Mouse (Mus musculus) olfactory bulb, adult 2 months (tissue): ENCODE data around the gene Tmem144. TPM values are rescaled to one million over a fixed set of nuclear protein-coding genes. Genes with fewer than 3 reads are reported as not detected.

ENCODE experiments used
- H3K27ac ChIP-seq: fragments of 200-500 bp; 2 replicates; pipeline ENCODE4 v1.5.1; 2012; ENCODE audit warnings: low read depth, low read length; ENCODE audit not compliant: insufficient read depth
- H3K4me1 ChIP-seq: fragments of 200-500 bp; 2 replicates; pipeline ENCODE4 v1.6.1; 2012; ENCODE audit warnings: low read length; ENCODE audit not compliant: control insufficient read depth, insufficient read depth
- H3K4me3 ChIP-seq: fragments of 200-500 bp; 2 replicates; pipeline ENCODE4 v1.5.1; 2012; ENCODE audit warnings: mild to moderate bottlenecking, low read depth, low read length, moderate library complexity; ENCODE audit not compliant: insufficient read depth
- CTCF ChIP-seq: fragments of 200-500 bp; IDR thresholded peaks from 2 replicates; pipeline ENCODE4 v1.5.1; 2012; ENCODE audit warnings: low read depth, mild to moderate bottlenecking, low read length, moderate library complexity; ENCODE audit not compliant: insufficient read depth
- POLR2A ChIP-seq: fragments of 200-500 bp; IDR thresholded peaks from 2 replicates; pipeline ENCODE4 v1.6.1; 2012; ENCODE audit warnings: mild to moderate bottlenecking, low read depth, low read length, moderate library complexity; ENCODE audit not compliant: insufficient read depth
- WGBS: fragments of 180-500 bp; shearing (Covaris S2); methylation state at CpG from one replicate; pipeline ENCODE4 v1.1.7; 2018; 5-methylcytosine and 5-hydroxymethylcytosine counted together
- polyA plus RNA-seq: library from polyadenylated mRNA; stranded (reverse); fragments of >200 nt; gene quantifications from 2 replicates; pipeline ENCODE4 v1.2.4, GENCODE M21; 2012; ENCODE audit warnings: low replicate concordance; ENCODE audit not compliant: missing spikeins, insufficient read depth, insufficient read length

Gene Tmem144
- polyA plus RNA-seq, 1 experiment = not detected

GRCm38 (mm10) chr3:79848841-79849240, 3.7 kb downstream of the Tmem144 start:
- Histone ChIP-seq H3K27ac (no peak overlapping the region), H3K4me1 (no peaks in the 10 kb centered on the region), H3K4me3 (no peak overlapping the region)
- WGBS = 33% methylated on average over 4 of the region's 4 CpGs
- TF ChIP-seq POLR2A (no peak), CTCF (no peak)

GRCm38 (mm10) chr3:79846633-79847032, 5.9 kb downstream of the Tmem144 start:
- H3K27ac ChIP-seq = no peak overlapping the region
- WGBS = 87% methylated on average over 5 of the region's 5 CpGs
- H3K4me1 ChIP-seq = no peaks in the 10 kb centered on the region
- TF ChIP-seq CTCF = no peak
- no peak for TF ChIP-seq POLR2A
- H3K4me3 ChIP-seq = no peak overlapping the region

- TF ChIP-seq POLR2A (no peak), CTCF (no peak)
- H3K27ac ChIP-seq = no peak overlapping the region
- WGBS = 90% methylated on average over 9 of the region's 9 CpGs
These were observed 8.6 kb downstream of the Tmem144 start for GRCm38 (mm10) chr3:79843999-79844398.

GRCm38 (mm10) chr3:79842616-79843016, 10.0 kb downstream of the Tmem144 start:
- H3K27ac ChIP-seq = no peak overlapping the region
- TF ChIP-seq CTCF (no peak), POLR2A (no peak)
- H3K4me1 ChIP-seq = no peaks in the 10 kb centered on the region
- H3K4me3 ChIP-seq = peak overlapping the region; percentile 55
- under 1% methylated on average over 19 of the region's 19 CpGs for WGBS

More at GRCm38 (mm10) chr3:79843999-79844398, 8.6 kb downstream of the Tmem144 start:
- no peaks in the 10 kb centered on the region for H3K4me1 ChIP-seq
- H3K4me3 ChIP-seq = no peak overlapping the region

- TF ChIP-seq POLR2A (no peak), CTCF (no peak)
- WGBS = 5% methylated on average over 12 of the region's 12 CpGs
- Histone ChIP-seq H3K27ac (no peak overlapping the region), H3K4me1 (no peaks in the 10 kb centered on the region), H3K4me3 (no peak overlapping the region)
These were observed 10.4 kb downstream of the Tmem144 start for GRCm38 (mm10) chr3:79842165-79842564.

GRCm38 (mm10) chr3:79841475-79841874, 11.1 kb downstream of the Tmem144 start:
- no peak overlapping the region for H3K4me3 ChIP-seq
- no peak overlapping the region for H3K27ac ChIP-seq
- 19% methylated on average over 6 of the region's 6 CpGs for WGBS
- H3K4me1 ChIP-seq = no peaks in the 10 kb centered on the region
- TF ChIP-seq POLR2A = no peak

GRCm38 (mm10) chr3:79838751-79839150, 13.8 kb downstream of the Tmem144 start:
- Histone ChIP-seq H3K27ac (no peak overlapping the region), H3K4me3 (no peak overlapping the region), H3K4me1 (no peaks in the 10 kb centered on the region)
- no peak for TF ChIP-seq POLR2A
- TF ChIP-seq CTCF = no peak
- 70% methylated on average over 6 of the region's 6 CpGs for WGBS

GRCm38 (mm10) chr3:79829289-79829688, 23.3 kb downstream of the Tmem144 start:
- Histone ChIP-seq H3K27ac (no peak overlapping the region), H3K4me1 (no peaks in the 10 kb centered on the region), H3K4me3 (no peak overlapping the region)
- TF ChIP-seq POLR2A (no peak), CTCF (no peak)

GRCm38 (mm10) chr3:79825067-79825780, 27.3 kb downstream of the Tmem144 start:
- TF ChIP-seq CTCF (no peak), POLR2A (no peak)
- 89% methylated on average over 14 of the region's 14 CpGs for WGBS
- H3K4me3 ChIP-seq = no peak overlapping the region

GRCm38 (mm10) chr3:79823176-79823575, 29.4 kb downstream of the Tmem144 start:
- TF ChIP-seq POLR2A = no peak
- WGBS = 92% methylated on average over 7 of the region's 7 CpGs
- H3K4me1 ChIP-seq = no peaks in the 10 kb centered on the region
- no peak overlapping the region for H3K4me3 ChIP-seq
- no peak overlapping the region for H3K27ac ChIP-seq

More at GRCm38 (mm10) chr3:79825067-79825780, 27.3 kb downstream of the Tmem144 start:
- no peak overlapping the region for H3K27ac ChIP-seq
- no peaks in the 10 kb centered on the region for H3K4me1 ChIP-seq
